Mouse (Mus musculus) embryonic fibroblast, embryonic 13.5 days (primary cell): ENCODE results near the gene Hhipl1.

Experiments
- CTCF ChIP-seq: IDR thresholded peaks from 2 replicates; pipeline ENCODE4 v1.5.1; 2011; ENCODE audit warnings: mild to moderate bottlenecking, control low read depth, low read length, moderate library complexity, borderline replicate concordance; ENCODE audit not compliant: insufficient read depth
- POLR2A ChIP-seq: IDR thresholded peaks from 2 replicates; pipeline ENCODE4 v1.6.1; 2011; ENCODE audit warnings: low read depth, mild to moderate bottlenecking, control low read depth, low read length, moderate library complexity

DNA sequence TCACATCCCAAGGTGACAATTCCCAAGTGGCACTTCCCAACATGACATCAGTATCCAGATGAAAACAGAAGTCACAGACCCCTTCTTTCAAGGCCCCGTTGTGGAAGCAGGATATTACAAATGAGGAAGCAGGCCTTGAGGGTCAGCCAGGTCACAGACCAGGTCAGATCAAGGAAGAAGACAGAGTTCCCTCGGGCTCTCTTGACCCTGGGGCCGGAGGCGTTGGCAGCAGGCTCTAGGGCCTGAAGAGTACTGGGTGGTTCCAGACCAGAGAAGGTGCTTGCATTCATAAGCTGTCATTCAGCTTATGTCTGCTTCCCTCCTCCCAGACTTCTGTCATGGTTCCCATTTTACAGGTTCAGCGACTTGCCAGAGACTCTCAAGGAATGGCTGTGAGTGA is 36.4 kb upstream of the Hhipl1 start:
- TF ChIP-seq CTCF (no peak), POLR2A (no peak)
